Mouse (Mus musculus): ENCODE measurements around the gene Mcu.

Gene Mcu

DNA sequence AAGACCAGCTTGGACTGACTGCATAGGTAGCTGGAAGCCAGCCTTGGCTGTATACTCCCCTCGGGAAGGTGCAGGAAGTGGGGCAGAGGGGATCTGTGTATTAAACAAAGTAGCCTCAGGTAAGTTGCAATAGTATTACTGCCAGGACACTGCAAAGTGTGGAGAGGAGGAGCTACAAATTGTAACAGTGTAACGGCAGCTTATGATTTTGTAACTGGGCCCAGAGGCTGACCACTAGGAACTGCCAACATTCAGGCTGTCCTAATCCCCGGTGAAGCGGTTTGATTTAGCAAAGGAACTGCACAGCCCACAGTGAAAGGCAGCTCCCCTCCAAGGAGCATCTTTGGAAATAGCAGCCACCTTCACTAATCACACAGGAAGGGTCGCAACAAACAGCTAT lies 3.2 kb downstream of the Mcu start:
- DNase-seq (ENCODE audit: low spot score): no peak

DNA sequence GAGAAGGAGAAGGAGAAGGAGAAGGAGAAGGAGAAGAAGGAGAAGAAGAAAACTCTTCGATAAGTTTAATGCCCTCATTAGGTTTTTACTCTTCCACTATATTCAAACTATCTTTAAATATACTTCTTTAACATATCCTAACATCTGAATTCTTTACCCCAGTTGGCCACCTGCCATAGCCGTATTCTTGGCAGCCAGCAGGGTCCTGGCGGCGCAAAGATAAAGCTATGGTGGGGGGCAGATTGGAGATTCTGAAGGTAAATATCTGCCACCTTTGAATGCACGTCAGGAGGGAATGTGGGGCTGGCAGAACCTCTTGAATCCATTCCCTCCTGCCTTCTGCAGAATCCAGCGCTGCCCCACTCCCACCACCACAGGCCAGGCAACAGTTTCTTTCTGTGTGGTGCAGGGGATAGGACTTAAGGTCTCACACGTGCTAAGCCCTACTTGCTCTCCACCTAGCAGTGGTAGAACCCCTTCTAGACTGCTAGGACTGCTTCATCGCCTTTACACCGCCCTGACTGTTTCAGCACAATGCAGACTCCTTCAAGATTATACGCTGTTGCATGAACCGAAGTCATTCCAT lies 11.5 kb downstream of the Mcu start:
- DNase-seq (ENCODE audit: low spot score): no peak

DNA sequence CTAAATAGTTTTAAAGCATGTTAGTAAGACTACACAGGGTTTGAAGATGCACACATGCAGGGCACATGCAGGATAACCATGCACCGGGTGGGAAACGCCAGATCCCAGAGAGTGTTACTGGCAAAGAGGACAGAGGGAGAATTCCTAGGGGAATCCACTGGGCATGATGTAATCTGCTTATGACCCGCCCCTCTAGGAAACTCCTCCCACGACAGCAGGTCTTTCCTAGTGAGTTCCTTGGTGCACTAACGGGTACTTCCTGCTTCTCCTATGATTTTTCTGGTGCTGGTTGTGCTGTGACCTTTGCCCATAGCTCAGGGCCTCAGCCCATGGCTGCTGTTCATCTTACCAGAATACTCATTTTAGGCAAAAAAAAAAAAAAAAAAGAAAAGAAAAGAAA lies 12.6 kb downstream of the Mcu start:
- no peak for DNase-seq (ENCODE audit: low spot score)

DNA sequence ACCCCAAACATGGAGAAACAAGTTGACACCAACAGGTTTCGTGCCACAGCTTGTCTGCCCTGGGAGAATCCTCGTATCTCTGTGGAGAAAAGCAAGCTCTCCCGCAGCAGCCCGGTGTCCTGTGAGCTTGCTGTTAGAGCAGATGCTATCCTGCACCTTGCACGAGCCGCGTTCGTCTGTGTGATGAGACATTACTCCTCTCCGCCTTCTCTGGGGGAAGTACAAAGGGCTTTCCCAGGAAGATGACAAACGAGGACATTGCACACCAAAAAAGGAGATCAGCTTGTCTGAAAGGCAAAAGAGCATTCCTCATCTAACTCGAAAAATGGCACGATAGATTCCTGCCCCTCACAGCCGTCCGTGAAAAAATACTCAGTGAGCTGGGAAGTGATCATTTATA lies 13.6 kb downstream of the Mcu start:
- no peak for DNase-seq (ENCODE audit: low spot score)

DNA sequence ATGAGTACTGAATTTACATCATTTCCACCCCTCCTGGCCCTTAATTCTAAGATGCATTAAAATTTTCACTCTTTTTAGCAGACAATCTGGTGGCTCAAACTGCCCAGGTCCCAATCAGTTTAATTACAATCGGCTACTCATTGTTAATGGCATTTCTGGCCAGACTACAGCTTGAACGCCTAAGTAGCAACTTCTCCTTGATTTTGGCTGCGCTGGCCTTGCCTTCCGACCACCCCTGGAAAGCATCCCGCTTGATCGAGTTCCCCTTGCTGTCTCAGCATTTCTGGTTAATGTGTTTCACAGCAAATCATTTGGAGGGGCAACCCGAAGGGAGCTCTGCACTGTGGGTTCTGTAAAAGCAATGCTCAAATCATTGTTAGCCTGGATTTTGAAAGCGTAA lies 14.4 kb downstream of the Mcu start:
- no peak for DNase-seq (ENCODE audit: low spot score)

GRCm38 (mm10) chr10:59600516-59600915 lies 16.0 kb downstream of the Mcu start:
- no peak for DNase-seq (ENCODE audit: low spot score)

DNA sequence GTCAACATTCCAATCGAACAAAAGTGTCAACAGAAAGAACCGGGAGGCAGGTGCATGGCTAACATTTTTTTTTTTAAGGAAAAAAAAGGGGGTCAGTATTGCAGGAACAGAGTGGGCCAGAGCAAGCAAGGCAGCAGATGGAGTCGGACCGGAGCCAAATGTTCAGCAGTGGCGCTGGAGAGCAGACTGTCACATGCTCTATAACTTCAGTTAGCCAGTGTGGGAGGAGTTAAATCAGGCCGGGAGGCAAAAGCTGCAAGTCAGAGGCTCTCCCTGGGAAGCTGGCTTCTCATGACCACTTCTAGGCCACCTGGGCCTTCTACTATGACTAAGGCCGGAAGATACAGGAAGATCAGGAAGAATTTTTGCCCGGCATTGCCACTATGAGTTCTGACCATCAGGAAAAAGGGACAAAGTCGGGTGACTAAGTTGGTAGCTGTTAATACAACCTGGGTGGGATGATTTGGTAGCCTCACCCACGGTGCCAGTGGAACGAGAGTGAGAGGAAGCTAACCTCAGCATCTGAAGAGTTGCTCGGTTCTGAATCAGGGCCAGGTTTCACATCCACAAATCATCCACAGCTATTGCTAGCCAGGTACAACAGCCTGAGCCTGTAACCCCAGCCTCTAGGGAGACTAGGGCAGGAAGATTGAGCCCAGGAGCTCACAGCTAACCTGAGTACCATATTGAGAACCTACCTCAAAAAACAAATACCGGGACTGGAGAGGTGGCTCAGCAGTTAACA lies 22.5 kb downstream of the Mcu start:
- DNase-seq (ENCODE audit: low spot score): no peak

DNA sequence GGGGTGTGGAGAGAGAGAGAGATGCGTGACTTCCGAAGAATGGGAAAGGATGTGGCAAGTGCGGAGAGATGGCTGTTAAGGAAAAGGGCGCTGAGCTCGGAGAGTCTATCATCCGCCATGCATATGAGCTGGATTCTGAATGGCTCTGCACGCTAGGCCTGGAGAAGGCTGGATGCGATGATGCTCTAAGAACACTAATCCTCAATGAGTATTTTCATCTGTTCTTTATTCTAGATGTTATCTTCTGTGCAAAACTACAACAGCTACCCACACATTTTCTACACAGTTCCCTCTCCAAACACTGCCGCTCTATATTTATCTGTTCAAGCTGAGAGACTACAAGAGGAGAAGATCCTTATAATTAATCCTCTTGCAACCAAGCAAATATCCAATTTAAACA lies 25.9 kb downstream of the Mcu start:
- DNase-seq (ENCODE audit: low spot score): no peak

DNA sequence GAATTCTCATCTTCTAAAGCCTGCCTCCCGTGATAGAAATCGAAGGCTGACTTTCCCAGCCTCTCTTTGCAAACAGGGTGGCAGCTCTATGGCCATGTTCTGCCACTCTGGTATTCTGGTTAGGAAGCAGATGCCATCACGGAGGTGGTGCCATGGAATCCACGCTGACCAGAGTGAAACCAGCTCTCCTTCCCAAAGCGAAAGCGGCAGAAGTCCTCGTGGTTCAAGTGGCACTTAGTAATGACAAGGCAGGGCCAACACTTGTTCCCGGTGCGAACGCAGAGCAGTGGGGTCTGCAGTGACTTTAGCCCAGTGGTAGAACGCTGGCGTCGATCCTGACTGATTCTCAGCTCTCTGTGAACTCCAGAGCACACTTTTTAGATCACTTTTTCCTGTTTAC lies 26.6 kb downstream of the Mcu start:
- DNase-seq (ENCODE audit: low spot score): no peak

GRCm38 (mm10) chr10:59589420-59589819 lies 27.1 kb downstream of the Mcu start:
- no peak for DNase-seq (ENCODE audit: low spot score)

GRCm38 (mm10) chr10:59588135-59588534 lies 28.4 kb downstream of the Mcu start:
- no peak for DNase-seq (ENCODE audit: low spot score)

DNA sequence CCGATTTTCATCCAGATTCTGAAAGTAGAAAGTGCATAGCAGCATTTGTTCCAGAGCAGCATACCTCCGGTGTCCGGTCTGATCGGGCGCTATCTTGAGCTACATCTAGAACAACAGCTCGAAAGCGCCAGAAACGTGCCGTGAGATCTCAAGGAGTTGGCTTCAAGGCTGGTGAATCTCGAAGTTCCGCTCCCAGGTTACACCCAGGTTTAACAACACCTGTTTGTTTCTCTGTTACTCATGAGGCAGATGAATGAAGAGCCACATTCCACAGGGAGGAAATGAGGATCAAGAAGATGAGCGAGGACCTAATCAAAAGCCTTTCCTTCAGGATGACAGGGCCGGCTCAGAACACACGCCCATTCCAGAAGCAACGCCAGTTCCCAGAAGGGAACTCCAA lies 29.7 kb downstream of the Mcu start:
- DNase-seq (ENCODE audit: low spot score): no peak

GRCm38 (mm10) chr10:59585621-59586020 lies 30.9 kb downstream of the Mcu start:
- DNase-seq (ENCODE audit: low spot score): no peak

DNA sequence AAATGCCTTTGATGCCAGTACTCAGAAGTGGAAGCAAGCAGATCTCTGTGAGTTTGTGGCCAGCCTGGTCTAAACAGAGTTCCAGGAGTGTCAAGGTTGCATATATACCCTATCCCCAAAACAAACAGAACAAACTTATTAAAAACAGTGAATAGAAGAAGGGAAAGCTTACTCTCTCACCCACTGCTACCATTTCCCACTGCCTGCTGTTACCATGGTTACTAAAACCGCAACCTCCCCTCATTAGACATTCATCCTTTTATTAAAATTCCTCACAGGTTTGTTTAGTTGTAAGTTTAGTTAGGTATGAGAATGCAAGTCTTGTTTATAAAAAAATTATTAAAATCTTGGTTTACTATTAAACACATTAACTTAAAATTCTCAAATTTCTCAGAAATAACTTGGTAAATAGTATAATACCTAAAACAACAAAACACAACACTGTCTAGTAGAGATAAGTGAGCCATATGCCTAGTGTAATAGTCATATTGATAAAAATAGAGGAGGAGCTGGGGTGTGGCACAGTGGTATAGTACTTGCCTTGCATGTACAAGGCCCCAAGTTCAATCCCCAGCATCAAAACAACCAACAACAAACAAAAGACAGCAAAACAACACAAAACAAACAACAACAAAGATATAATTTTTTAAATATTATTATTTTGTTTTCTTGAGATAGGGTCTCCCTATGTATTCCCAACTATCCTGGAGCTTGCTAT lies 34.5 kb downstream of the Mcu start:
- no peak for DNase-seq (ENCODE audit: low spot score)

- no peak for DNase-seq (ENCODE audit: low spot score)
Observed at GRCm38 (mm10) chr10:59580593-59581149, 35.8 kb downstream of the Mcu start.

- DNase-seq (ENCODE audit: low spot score): no peak
Observed at GRCm38 (mm10) chr10:59579645-59580044, 36.8 kb downstream of the Mcu start.

DNA sequence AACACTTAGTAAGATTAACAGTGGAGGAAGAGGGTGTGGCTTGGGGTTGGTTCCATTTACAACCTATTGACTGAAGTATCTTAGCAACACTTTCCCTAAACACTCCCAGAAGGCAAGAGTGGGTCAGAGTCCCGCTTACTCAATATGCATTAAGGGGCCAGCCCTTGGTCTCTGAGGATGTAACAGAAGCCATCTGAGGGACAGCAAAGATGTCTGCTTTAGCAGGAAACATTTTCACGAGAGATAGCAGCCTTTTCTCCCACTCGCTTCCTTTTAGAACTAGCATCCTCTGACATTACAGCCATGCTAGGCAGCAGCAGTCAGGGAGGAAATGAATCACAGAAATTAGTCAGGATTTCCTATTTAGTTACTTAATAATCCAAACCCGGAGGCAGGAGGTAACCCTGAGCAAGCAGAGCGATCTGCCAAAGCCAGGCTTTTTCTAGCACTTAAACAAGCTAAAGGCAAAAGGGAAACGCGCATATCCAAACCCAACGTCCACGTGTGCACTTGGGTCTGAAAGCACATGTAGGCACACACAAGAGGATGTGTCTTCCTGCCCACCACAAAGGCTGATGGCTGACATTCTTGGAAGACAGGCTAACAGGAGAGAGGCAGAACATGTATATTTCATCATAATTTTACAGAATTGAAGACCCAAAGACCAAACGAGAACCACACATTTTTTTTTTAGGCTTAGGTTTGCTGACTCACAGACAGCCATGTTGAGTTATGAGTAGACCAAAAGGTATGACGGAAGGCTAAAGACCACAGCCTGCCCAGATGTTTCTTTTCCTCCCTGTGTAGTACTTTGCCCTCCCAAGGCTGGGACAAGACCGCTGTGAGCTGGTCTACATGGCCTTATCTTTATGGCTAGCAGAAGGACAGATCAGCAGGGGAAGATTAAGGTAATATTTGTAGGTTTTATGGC lies 38.4 kb downstream of the Mcu start:
- peak; percentile 67 for DNase-seq (ENCODE audit: low spot score)

GRCm38 (mm10) chr10:59576305-59576704 lies 40.2 kb downstream of the Mcu start:
- no peak for DNase-seq (ENCODE audit: low spot score)

- no peak for DNase-seq (ENCODE audit: low spot score)
Observed at GRCm38 (mm10) chr10:59571964-59572363, 44.5 kb downstream of the Mcu start.

- DNase-seq (ENCODE audit: low spot score): no peak
Observed at GRCm38 (mm10) chr10:59571273-59571672, 45.2 kb downstream of the Mcu start.

DNA sequence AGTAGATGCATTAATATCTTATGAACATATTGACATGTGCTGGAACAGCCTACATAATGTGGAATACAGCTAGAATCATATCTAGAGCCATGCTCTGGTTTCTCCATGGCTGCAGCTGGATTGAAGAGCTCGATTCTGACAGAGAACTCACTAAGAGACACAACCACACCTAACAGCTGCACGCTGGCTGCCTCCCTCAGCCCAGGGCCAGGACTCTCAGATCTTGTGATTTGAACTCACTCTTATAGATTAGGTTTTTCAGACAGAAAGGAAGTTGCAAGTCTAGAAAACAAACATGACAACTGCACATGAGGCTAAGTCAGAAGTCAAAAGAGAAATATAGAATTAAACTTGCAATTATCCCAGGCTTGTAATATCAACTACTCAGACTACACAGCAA lies 45.7 kb downstream of the Mcu start:
- no peak for DNase-seq (ENCODE audit: low spot score)

GRCm38 (mm10) chr10:59570360-59570759 lies 46.1 kb downstream of the Mcu start:
- no peak for DNase-seq (ENCODE audit: low spot score)

Measured in embryo, embryonic 10 days (tissue).